Comparison of ENCODE assay signal across 20 mouse cellular contexts in the genomic region with DNA sequence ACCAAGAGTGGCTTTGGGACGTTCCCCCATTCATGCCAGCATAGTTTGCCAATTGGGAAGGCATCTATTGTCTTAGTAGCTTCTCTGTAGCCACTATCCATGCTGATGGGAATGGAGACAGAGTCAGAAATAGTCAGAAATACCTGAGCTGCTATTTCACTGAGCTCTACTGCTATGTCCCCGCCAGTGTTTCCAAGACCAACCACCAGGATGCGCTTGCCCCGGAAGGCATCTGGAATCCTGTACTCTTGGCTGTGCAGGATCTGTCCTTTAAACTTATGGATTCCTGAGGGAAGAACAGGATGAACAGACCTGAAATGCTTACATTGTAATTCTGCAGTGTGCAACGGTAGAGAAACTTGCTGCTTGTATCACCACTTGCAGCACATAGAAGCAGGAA. TPM values are rescaled to one million over a fixed set of nuclear protein-coding genes. Genes with fewer than 3 reads are reported as not detected.
DNase-seq lines count a peak whose midpoint lies in the region; ATAC-seq and TF ChIP-seq lines count a peak whose summit lies in the region.
"Had no signal": no experiment of that assay in that cellular context is flagged by ENCODE, and none has a peak within 500 bp of the region (broad histone marks: within the 10 kb centered on the region; RNA-seq: fewer than 3 reads in every experiment).

No protein-coding gene starts in this region.

- DNase-seq in heart, adult 2 months: no peak
- DNase-seq in heart, postnatal 4 days: no peak
- DNase-seq in kidney, postnatal 4 days: peak; percentile 51 to 53
- peak; percentile 78 for DNase-seq in midbrain, embryonic 11.5 days (ENCODE audit: low spot score, missing footprints)
- peak; percentile 11 for DNase-seq in embryonic facial prominence, embryonic 10.5 days (ENCODE audit: low spot score)
- DNase-seq in layer of hippocampus, adult 9-11 months: no peak
- DNase-seq: adrenal gland, postnatal 14 days; B cell, adult 2 months; cerebellum, adult 9-11 months; gastrocnemius, postnatal 25 days; kidney, adult 8-10 months; retina, postnatal 1 day had no signal

- no peaks in the 10 kb centered on the region for H3K36me3 ChIP-seq in heart, adult 2 months (ENCODE audit: control insufficient read depth, insufficient read depth, low read length)
- H3K36me3 ChIP-seq in kidney, embryonic 14.5 days (ENCODE audit: control insufficient read depth, insufficient read depth, low read length): no peaks in the 10 kb centered on the region
- H3K36me3 ChIP-seq in midbrain, embryonic 11.5 days (ENCODE audit: control insufficient read depth, insufficient read depth, low read length): no peaks in the 10 kb centered on the region
- H3K36me3 ChIP-seq in midbrain, embryonic 13.5 days: no peaks in the 10 kb centered on the region
- H3K36me3 ChIP-seq in embryonic facial prominence, embryonic 10.5 days (replicated peaks): no peaks in the 10 kb centered on the region
- H3K36me3 ChIP-seq: G1E; hindbrain, embryonic 13.5 days; lung, embryonic 15.5 days; neural tube, embryonic 15.5 days had no signal

- TF ChIP-seq POLR2A in heart, adult 2 months (IDR thresholded peaks at IDR 0.05; ENCODE audit: insufficient read depth, low read depth, low read length): no peak

- TF ChIP-seq CTCF in heart, adult 2 months (IDR thresholded peaks at IDR 0.05): peak; percentile 36

- H3K4me3 ChIP-seq in heart, adult 2 months: no peak overlapping the region
- no peak overlapping the region for H3K4me3 ChIP-seq in kidney, embryonic 14.5 days (ENCODE audit: low read length)
- no peak overlapping the region for H3K4me3 ChIP-seq in midbrain, embryonic 11.5 days (ENCODE audit: low read depth, low read length)
- H3K4me3 ChIP-seq in midbrain, embryonic 13.5 days (replicated peaks): no peak overlapping the region
- no peak overlapping the region for H3K4me3 ChIP-seq in embryonic facial prominence, embryonic 10.5 days
- H3K4me3 ChIP-seq: hindbrain, embryonic 13.5 days; lung, embryonic 15.5 days; neural tube, embryonic 15.5 days had no signal

- H3K27ac ChIP-seq in heart, adult 2 months: no peak overlapping the region
- H3K27ac ChIP-seq in kidney, embryonic 14.5 days (ENCODE audit: low read depth, low read length): no peak overlapping the region
- no peak overlapping the region for H3K27ac ChIP-seq in midbrain, embryonic 11.5 days (ENCODE audit: low read depth, low read length)
- H3K27ac ChIP-seq in midbrain, embryonic 13.5 days: no peak overlapping the region
- no peak overlapping the region for H3K27ac ChIP-seq in embryonic facial prominence, embryonic 10.5 days (replicated peaks)
- H3K27ac ChIP-seq: hindbrain, embryonic 13.5 days; lung, embryonic 15.5 days; neural tube, embryonic 15.5 days had no signal

- H3K79me2 ChIP-seq in heart, adult 2 months (replicated peaks; ENCODE audit: control insufficient read depth, insufficient read depth, low read length): no peaks in the 10 kb centered on the region

- no peak for TF ChIP-seq EP300 in heart, adult 2 months (IDR thresholded peaks at IDR 0.05; ENCODE audit: insufficient read depth, low read depth, low read length)

- no peaks in the 10 kb centered on the region; the same call in 1 of the 2 replicates for H3K27me3 ChIP-seq in heart, adult 2 months (ENCODE audit: control insufficient read depth, insufficient read depth, low read length)
- H3K27me3 ChIP-seq in kidney, embryonic 14.5 days (ENCODE audit: control insufficient read depth, insufficient read depth, low read length): no peaks in the 10 kb centered on the region
- no peaks in the 10 kb centered on the region for H3K27me3 ChIP-seq in midbrain, embryonic 11.5 days (ENCODE audit: control insufficient read depth, insufficient read depth, low read length)
- H3K27me3 ChIP-seq in midbrain, embryonic 13.5 days: no peaks in the 10 kb centered on the region
- no peaks in the 10 kb centered on the region for H3K27me3 ChIP-seq in embryonic facial prominence, embryonic 10.5 days (replicated peaks; ENCODE audit: low read depth, poor library complexity, severe bottlenecking)
- H3K27me3 ChIP-seq: hindbrain, embryonic 13.5 days; lung, embryonic 15.5 days; neural tube, embryonic 15.5 days had no signal

- no peak for ATAC-seq in kidney, embryonic 14.5 days (ENCODE audit: low FRiP score, low TSS enrichment)
- no peak for ATAC-seq in midbrain, embryonic 11.5 days (ENCODE audit: low FRiP score)
- ATAC-seq in midbrain, embryonic 13.5 days: no peak

- H3K9ac ChIP-seq in heart, adult 2 months (ENCODE audit: low read depth, low read length): no peak overlapping the region
- no peak overlapping the region for H3K9ac ChIP-seq in kidney, embryonic 14.5 days (ENCODE audit: low read depth, low read length)
- no peak overlapping the region for H3K9ac ChIP-seq in midbrain, embryonic 11.5 days (ENCODE audit: low read length)
- no peak overlapping the region for H3K9ac ChIP-seq in midbrain, embryonic 13.5 days (replicated peaks)
- H3K9ac ChIP-seq: hindbrain, embryonic 13.5 days; lung, embryonic 15.5 days; neural tube, embryonic 15.5 days had no signal

- intact Hi-C loops in heart, adult 2 months (cut with DNase I): no loop called here

- H3K4me1 ChIP-seq in heart, adult 2 months (ENCODE audit: control insufficient read depth, insufficient read depth, low read length): no peaks in the 10 kb centered on the region
- no peaks in the 10 kb centered on the region for H3K4me1 ChIP-seq in kidney, embryonic 14.5 days (ENCODE audit: control insufficient read depth, insufficient read depth, low read length)
- H3K4me1 ChIP-seq in midbrain, embryonic 11.5 days (ENCODE audit: control insufficient read depth, insufficient read depth, low read length): no peaks in the 10 kb centered on the region
- H3K4me1 ChIP-seq in midbrain, embryonic 13.5 days (replicated peaks): no peaks in the 10 kb centered on the region
- no peaks in the 10 kb centered on the region for H3K4me1 ChIP-seq in embryonic facial prominence, embryonic 10.5 days
- H3K4me1 ChIP-seq: hindbrain, embryonic 13.5 days; lung, embryonic 15.5 days; neural tube, embryonic 15.5 days had no signal

- H3K9me3 ChIP-seq in kidney, embryonic 14.5 days (ENCODE audit: control insufficient read depth, low read length): no peaks in the 10 kb centered on the region
- H3K9me3 ChIP-seq in midbrain, embryonic 11.5 days (ENCODE audit: control insufficient read depth, low read length): no peaks in the 10 kb centered on the region
- no peaks in the 10 kb centered on the region for H3K9me3 ChIP-seq in midbrain, embryonic 13.5 days
- no peaks in the 10 kb centered on the region for H3K9me3 ChIP-seq in embryonic facial prominence, embryonic 10.5 days
- H3K9me3 ChIP-seq: G1E; hindbrain, embryonic 13.5 days; lung, embryonic 15.5 days; neural tube, embryonic 15.5 days had no signal

- H3K4me2 ChIP-seq in kidney, embryonic 14.5 days (replicated peaks; ENCODE audit: low read depth, low read length): no peak overlapping the region
- H3K4me2 ChIP-seq in midbrain, embryonic 11.5 days: no peak overlapping the region
- H3K4me2 ChIP-seq in midbrain, embryonic 13.5 days (replicated peaks): no peak overlapping the region
- H3K4me2 ChIP-seq: hindbrain, embryonic 13.5 days; lung, embryonic 15.5 days; neural tube, embryonic 15.5 days had no signal

- WGBS in heart, adult 2 months: 61% methylated on average over 5 of the region's 5 CpGs
- 57% methylated on average over 5 of the region's 5 CpGs for WGBS in kidney, embryonic 14.5 days
- 56% methylated on average over 5 of the region's 5 CpGs for WGBS in midbrain, embryonic 11.5 days
- 63% methylated on average over 5 of the region's 5 CpGs for WGBS in midbrain, embryonic 13.5 days
- WGBS in embryonic facial prominence, embryonic 10.5 days: 52% methylated on average over 5 of the region's 5 CpGs

RNA-seq across cellular contexts. Expression of a gene that starts 8.8 kb away (rescaled TPM):
- under 1 TPM in 1 of 2 experiments, not detected in 1; 0.08 TPM for total RNA-seq in heart, adult 2 months (2021)
- 0.20 and 0.23 TPM in 2 replicates for polyA plus RNA-seq in heart, adult 2 months (2012; rRNA removed)
- under 1 TPM in 1 of 2 experiments, not detected in 1; 0.55 TPM for total RNA-seq in heart, postnatal 4 days (2021)
- 0.17 and 0.60 TPM in 2 replicates for polyA plus RNA-seq in kidney, embryonic 14.5 days (2014; fragmentation: Nextera tagmentation; extraction: Ambion mirVana)
- 0.85 and 0.86 TPM in 2 replicates for polyA plus RNA-seq in midbrain, embryonic 11.5 days (2014; fragmentation: Nextera tagmentation; extraction: Ambion mirVana)
- polyA plus RNA-seq in midbrain, embryonic 13.5 days (2015; fragmentation: Nextera tagmentation; extraction: Ambion mirVana): 0.40 and 1.1 TPM in 2 replicates
- 0.09 TPM in 1 of 2 replicates, not detected in the other for polyA plus RNA-seq in embryonic facial prominence, embryonic 10.5 days (2016; fragmentation: Nextera tagmentation; extraction: Ambion mirVana)
- total RNA-seq: megakaryocyte-erythroid progenitor cell, adult 5-6 weeks had no signal
- polyA plus RNA-seq: limb, embryonic 11.5 days had no signal

Comparison
In these comparisons a context has a peak if more than half of its experiments do, and no peak if none do; other contexts are left out.
1. DNase-seq: peak in kidney, postnatal 4 days (2 of 2), midbrain, embryonic 11.5 days (single experiment) and embryonic facial prominence, embryonic 10.5 days (single experiment); none in heart, adult 2 months (0 of 2), heart, postnatal 4 days (single experiment) and layer of hippocampus, adult 9-11 months (single experiment).